Mouse (Mus musculus): ENCODE measurements at regions not wholly inside any gene's neighbourhood (a gene's known extent, or its start where the extent isn't known, plus 50 kb on each side); places are given as distances from the start of the nearest gene placed in this dataset.

- DNase-seq (ENCODE audit: low spot score in 2 of 2): no peak
These were observed 76.9 kb downstream of the Pxdc1 start for GRCm38 (mm10) chr13:34576392-34576791.

- DNase-seq (ENCODE audit: low spot score in 2 of 2): no peak
These were observed 77.3 kb downstream of the Pxdc1 start for GRCm38 (mm10) chr13:34575997-34576314.

- no peak for DNase-seq (ENCODE audit: low spot score in 2 of 2)
These were observed 77.9 kb downstream of the Pxdc1 start for GRCm38 (mm10) chr13:34575179-34575996.

- DNase-seq (ENCODE audit: low spot score in 2 of 2): no peak
These were observed 84.0 kb downstream of the Pxdc1 start for GRCm38 (mm10) chr13:34569312-34569711.

- DNase-seq (ENCODE audit: low spot score in 2 of 2): no peak
These were observed 86.6 kb downstream of the Pxdc1 start for GRCm38 (mm10) chr13:34566687-34567086.

GRCm38 (mm10) chr13:34550130-34550884, 103.0 kb downstream of the Pxdc1 start:
- DNase-seq (ENCODE audit: low spot score in 2 of 2): no peak

- DNase-seq (ENCODE audit: low spot score in 2 of 2): no peak
These were observed 112.6 kb downstream of the Pxdc1 start for GRCm38 (mm10) chr13:34540646-34541045.

- no peak for DNase-seq (ENCODE audit: low spot score in 2 of 2)
These were observed 119.4 kb downstream of the Pxdc1 start for GRCm38 (mm10) chr13:34533896-34534295.

GRCm38 (mm10) chr13:34511332-34511731, 142.0 kb downstream of the Pxdc1 start:
- DNase-seq (ENCODE audit: low spot score in 2 of 2): no peak

- no peak for DNase-seq (ENCODE audit: low spot score in 2 of 2)
These were observed 146.1 kb downstream of the Pxdc1 start for GRCm38 (mm10) chr13:34507224-34507623.

- DNase-seq (ENCODE audit: low spot score in 2 of 2): no peak
These were observed 147.4 kb downstream of the Pxdc1 start for GRCm38 (mm10) chr13:34505861-34506260.

GRCm38 (mm10) chr13:34504879-34505278, 148.4 kb downstream of the Pxdc1 start:
- no peak for DNase-seq (ENCODE audit: low spot score in 2 of 2)

- DNase-seq (ENCODE audit: low spot score in 2 of 2): no peak
These were observed 153.9 kb upstream of the Slc22a23 start for GRCm38 (mm10) chr13:34498910-34499309.

GRCm38 (mm10) chr13:34497667-34498066, 152.7 kb upstream of the Slc22a23 start:
- no peak for DNase-seq (ENCODE audit: low spot score in 2 of 2)

GRCm38 (mm10) chr13:34484831-34485230, 139.8 kb upstream of the Slc22a23 start:
- no peak for DNase-seq (ENCODE audit: low spot score in 2 of 2)

- DNase-seq (ENCODE audit: low spot score in 2 of 2): no peak
These were observed 136.5 kb upstream of the Slc22a23 start for GRCm38 (mm10) chr13:34481461-34481860.

GRCm38 (mm10) chr13:34470410-34470809, 125.4 kb upstream of the Slc22a23 start:
- DNase-seq (ENCODE audit: low spot score in 2 of 2): no peak

GRCm38 (mm10) chr13:34469568-34469967, 124.6 kb upstream of the Slc22a23 start:
- DNase-seq (ENCODE audit: low spot score in 2 of 2): no peak

GRCm38 (mm10) chr13:34468132-34468748, 123.3 kb upstream of the Slc22a23 start:
- no peak for DNase-seq (ENCODE audit: low spot score in 2 of 2)

GRCm38 (mm10) chr13:34465862-34466430, 121.0 kb upstream of the Slc22a23 start:
- DNase-seq (ENCODE audit: low spot score in 2 of 2): no peak

- DNase-seq (ENCODE audit: low spot score in 2 of 2): no peak
These were observed 120.5 kb upstream of the Slc22a23 start for GRCm38 (mm10) chr13:34465456-34465855.

GRCm38 (mm10) chr13:34464221-34464620, 119.2 kb upstream of the Slc22a23 start:
- no peak for DNase-seq (ENCODE audit: low spot score in 2 of 2)
